Mouse (Mus musculus): ENCODE measurements around the gene Arhgap10. TPM values are rescaled to one million over a fixed set of nuclear protein-coding genes. Genes with fewer than 3 reads are reported as not detected.
A peak's percentile ranks its signal among the peaks of the same experiment; 100 is the strongest.

Gene Arhgap10
- polyA plus RNA-seq, 1 experiment from 2014 or later, result 26.1 TPM

DNA sequence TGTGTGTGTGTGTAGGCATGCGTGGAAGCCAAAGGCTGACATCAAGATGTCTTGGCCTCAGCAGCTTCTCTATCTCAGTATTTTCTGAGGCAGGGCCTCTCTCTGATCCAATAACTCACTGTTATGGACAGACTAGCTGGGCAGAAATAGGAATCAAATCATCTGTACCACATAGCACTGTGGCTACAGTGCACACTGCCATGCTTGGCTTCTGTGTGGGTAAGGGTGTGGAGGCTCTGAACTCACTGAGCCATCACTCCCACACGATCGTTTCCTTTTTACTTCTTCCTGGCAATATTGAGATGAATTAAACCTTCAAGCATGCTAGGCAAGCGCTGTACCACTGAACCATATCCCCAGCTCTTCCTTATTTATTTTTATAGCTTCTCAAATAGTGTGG, 151.3 kb downstream of the Arhgap10 start:
- no peaks in the 10 kb centered on the region for H3K27me3 ChIP-seq (replicated peaks; ENCODE audit: low read depth, poor library complexity, severe bottlenecking)
- 89% methylated on average over 4 of the region's 4 CpGs for WGBS
- H3K36me3 ChIP-seq (replicated peaks), result peaks cover 6% of the 10 kb centered on the region; the same call in 1 of the 2 replicates
- no peak overlapping the region for H3K27ac ChIP-seq (replicated peaks)
- H3K9me3 ChIP-seq, result no peaks in the 10 kb centered on the region
- DNase-seq (ENCODE audit: low spot score), result no peak
- no peak overlapping the region for H3K4me3 ChIP-seq
- peaks cover 21% of the 10 kb centered on the region for H3K4me1 ChIP-seq

DNA sequence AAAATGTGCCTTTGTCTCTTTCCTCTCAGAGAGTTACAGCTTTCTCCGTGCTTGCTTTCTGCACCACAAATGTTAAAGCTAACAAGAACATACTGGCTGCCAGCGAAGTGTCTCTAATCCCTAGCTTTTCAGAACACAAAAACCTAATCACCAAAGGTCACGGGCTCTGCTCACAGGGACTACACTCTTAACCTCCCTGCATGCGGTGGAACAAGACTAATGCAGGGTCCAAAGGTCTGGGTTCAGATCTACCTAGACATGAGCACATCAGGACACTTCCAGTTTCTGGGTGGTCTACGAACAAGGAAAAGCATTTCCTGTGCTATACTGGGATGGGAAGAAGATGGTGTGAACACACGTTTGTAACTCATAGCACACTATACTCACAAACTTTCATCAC, 151.8 kb downstream of the Arhgap10 start:
- no peaks in the 10 kb centered on the region for H3K9me3 ChIP-seq
- no peak for DNase-seq (ENCODE audit: low spot score)
- H3K27me3 ChIP-seq (replicated peaks; ENCODE audit: low read depth, poor library complexity, severe bottlenecking), result no peaks in the 10 kb centered on the region
- H3K4me3 ChIP-seq, result no peak overlapping the region
- H3K36me3 ChIP-seq (replicated peaks), result peaks cover 6% of the 10 kb centered on the region; the same call in 1 of the 2 replicates
- no peak overlapping the region for H3K27ac ChIP-seq (replicated peaks)
- WGBS, result 74% methylated on average over 6 of the region's 6 CpGs
- peaks cover 21% of the 10 kb centered on the region for H3K4me1 ChIP-seq

DNA sequence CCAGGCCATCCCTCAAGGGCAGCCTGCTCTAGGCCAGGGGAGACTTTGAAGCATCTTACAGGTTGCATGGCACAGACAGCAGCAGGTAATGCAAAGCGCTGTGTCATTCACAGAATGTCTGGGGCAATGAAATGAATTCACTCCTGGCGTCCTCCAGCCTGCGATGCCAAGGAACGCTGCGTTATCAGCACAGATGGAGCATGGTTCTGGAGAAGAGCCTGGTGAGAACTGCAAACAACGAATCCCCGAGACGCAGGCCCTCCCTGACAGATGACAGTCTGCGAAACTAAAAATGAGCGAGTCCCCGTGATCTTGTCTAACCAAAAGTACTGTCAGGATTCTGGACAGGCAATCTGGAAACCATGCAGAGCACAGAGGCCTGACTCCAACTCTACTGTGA, 153.3 kb downstream of the Arhgap10 start:
- DNase-seq (ENCODE audit: low spot score), result no peak
- peaks cover 21% of the 10 kb centered on the region for H3K4me1 ChIP-seq
- 90% methylated on average over 11 of the region's 11 CpGs for WGBS
- no peaks in the 10 kb centered on the region for H3K9me3 ChIP-seq
- H3K27me3 ChIP-seq (replicated peaks; ENCODE audit: low read depth, poor library complexity, severe bottlenecking), result no peaks in the 10 kb centered on the region
- peaks cover 6% of the 10 kb centered on the region; the same call in 1 of the 2 replicates for H3K36me3 ChIP-seq (replicated peaks)
- H3K4me3 ChIP-seq, result no peak overlapping the region
- H3K27ac ChIP-seq (replicated peaks), result no peak overlapping the region

DNA sequence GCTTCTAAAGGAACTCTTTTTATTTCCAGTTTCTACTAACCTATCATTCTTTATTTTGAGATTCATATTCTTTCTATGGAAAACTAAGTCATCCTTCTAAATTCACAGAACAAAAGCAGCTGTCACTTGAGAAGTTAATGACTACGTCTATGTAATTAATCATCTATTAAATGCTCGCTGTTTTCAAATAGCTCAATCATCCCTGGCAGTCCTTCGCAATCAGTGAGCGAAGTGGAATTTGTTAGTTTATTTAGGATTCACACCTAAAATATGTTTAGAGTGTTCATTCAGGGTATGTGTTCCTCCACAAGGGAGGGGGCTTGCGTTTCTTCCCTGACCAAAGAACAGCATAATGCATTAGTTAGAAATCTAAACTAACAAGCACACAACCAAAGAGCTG, 156.9 kb downstream of the Arhgap10 start:
- H3K4me1 ChIP-seq, result peaks cover 21% of the 10 kb centered on the region
- H3K4me3 ChIP-seq, result no peak overlapping the region
- no peaks in the 10 kb centered on the region for H3K9me3 ChIP-seq
- H3K27ac ChIP-seq (replicated peaks), result no peak overlapping the region
- DNase-seq (ENCODE audit: low spot score), result no peak
- WGBS, result 82% methylated on average over 5 of the region's 5 CpGs
- no peaks in the 10 kb centered on the region for H3K27me3 ChIP-seq (replicated peaks; ENCODE audit: low read depth, poor library complexity, severe bottlenecking)
- H3K36me3 ChIP-seq (replicated peaks), result peaks cover 12% of the 10 kb centered on the region

DNA sequence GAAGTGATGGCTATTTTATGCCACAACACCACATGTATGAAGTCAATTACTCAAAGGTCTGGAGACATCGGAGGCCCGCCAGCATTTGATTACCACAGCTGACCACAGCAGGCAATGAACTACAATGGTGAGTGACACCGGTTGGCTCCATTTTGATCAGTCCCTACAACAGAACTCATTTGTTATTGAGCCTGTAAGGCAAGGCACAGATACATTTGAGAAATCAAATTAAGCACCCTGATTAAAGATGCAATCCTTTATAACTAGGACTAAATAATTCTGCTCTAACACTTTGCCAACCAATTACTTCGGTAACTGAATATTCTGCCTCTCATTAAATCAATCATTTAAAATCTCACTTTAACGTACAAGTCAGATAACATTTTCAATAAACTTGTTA, 157.3 kb downstream of the Arhgap10 start:
- 94% methylated on average over 5 of the region's 5 CpGs for WGBS
- no peaks in the 10 kb centered on the region for H3K27me3 ChIP-seq (replicated peaks; ENCODE audit: low read depth, poor library complexity, severe bottlenecking)
- no peaks in the 10 kb centered on the region for H3K9me3 ChIP-seq
- no peak overlapping the region for H3K4me3 ChIP-seq
- no peak for DNase-seq (ENCODE audit: low spot score)
- H3K27ac ChIP-seq (replicated peaks), result no peak overlapping the region
- H3K4me1 ChIP-seq, result peaks cover 21% of the 10 kb centered on the region
- peaks cover 12% of the 10 kb centered on the region for H3K36me3 ChIP-seq (replicated peaks)

DNA sequence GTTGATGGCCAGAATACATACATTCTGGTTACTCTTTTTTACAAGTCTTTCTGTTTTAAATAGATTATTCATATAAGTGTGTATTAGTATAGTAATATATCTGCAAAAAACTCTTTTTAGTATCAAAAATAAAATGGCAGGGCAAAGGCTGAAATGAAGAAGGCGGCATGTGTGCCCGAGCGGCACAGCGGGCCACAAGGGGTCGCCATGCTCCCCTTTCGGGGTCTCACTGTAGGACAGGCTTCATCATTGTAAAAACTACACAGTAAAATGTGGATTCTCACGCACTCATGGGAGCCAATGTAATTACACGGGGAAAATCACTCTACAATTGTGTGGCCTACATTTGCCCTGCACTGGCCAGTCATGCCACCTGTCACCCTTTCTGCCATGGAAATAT, 160.6 kb downstream of the Arhgap10 start:
- H3K4me1 ChIP-seq, result peaks cover 19% of the 10 kb centered on the region
- DNase-seq (ENCODE audit: low spot score), result no peak
- H3K9me3 ChIP-seq, result no peaks in the 10 kb centered on the region
- H3K27ac ChIP-seq (replicated peaks), result no peak overlapping the region
- 79% methylated on average over 8 of the region's 8 CpGs for WGBS
- H3K27me3 ChIP-seq (replicated peaks; ENCODE audit: low read depth, poor library complexity, severe bottlenecking), result no peaks in the 10 kb centered on the region
- no peak overlapping the region for H3K4me3 ChIP-seq
- H3K36me3 ChIP-seq (replicated peaks), result peaks cover 6% of the 10 kb centered on the region; the same call in 1 of the 2 replicates

DNA sequence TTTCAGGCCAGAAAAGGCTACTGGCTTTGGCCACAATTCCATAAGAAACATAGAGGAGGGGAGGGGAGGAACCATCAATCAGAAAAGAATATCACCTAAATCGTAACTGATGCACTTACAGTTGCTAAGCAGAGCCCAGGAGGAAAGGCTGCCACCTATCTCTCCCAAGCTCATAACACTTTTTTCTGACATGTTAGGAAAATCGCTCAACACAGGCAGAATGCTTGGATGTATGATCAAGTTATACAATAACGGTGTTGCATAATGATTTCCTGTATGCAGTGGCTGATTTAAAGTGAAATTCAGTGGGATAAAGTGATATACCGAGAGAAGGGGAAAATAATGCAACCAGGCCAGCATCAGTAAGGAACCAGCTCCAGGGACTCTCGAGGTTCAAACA, 162.4 kb downstream of the Arhgap10 start:
- H3K4me1 ChIP-seq, result peaks cover 26% of the 10 kb centered on the region
- H3K4me3 ChIP-seq, result no peak overlapping the region
- H3K27ac ChIP-seq (replicated peaks), result peak overlapping the region; percentile 72; the same call in 1 of the 2 replicates
- H3K9me3 ChIP-seq, result no peaks in the 10 kb centered on the region
- WGBS, result 92% methylated on average over 5 of the region's 5 CpGs
- peaks cover 14% of the 10 kb centered on the region; the same call in 1 of the 2 replicates for H3K36me3 ChIP-seq (replicated peaks)
- no peaks in the 10 kb centered on the region for H3K27me3 ChIP-seq (replicated peaks; ENCODE audit: low read depth, poor library complexity, severe bottlenecking)
- DNase-seq (ENCODE audit: low spot score), result no peak

DNA sequence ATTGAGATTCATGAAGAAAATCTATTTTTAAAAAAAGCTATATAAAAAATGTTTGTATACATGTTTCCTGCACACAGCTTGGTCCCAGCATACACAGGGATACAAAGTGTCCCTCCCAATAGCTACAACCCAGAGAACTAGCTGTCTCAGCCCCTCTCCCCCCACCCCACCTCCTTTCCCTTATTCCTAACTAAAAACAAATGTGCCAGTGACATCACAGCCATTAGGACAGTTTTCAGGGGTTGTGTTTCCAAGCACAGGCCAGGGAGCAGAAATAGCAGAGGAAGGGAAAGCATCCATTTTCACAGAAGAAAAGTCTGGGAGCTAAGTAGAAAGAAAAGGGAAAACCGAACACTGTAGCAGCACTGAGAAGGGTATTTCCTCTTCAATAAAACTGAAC, 163.6 kb downstream of the Arhgap10 start:
- Histone ChIP-seq H3K4me1 (peaks cover 35% of the 10 kb centered on the region), H3K27me3 (replicated peaks; ENCODE audit: low read depth, poor library complexity, severe bottlenecking) (no peaks in the 10 kb centered on the region), H3K9me3 (no peaks in the 10 kb centered on the region), H3K36me3 (replicated peaks) (peaks cover 14% of the 10 kb centered on the region; the same call in 1 of the 2 replicates), H3K27ac (replicated peaks) (peak overlapping the region; percentile 72; the same call in 1 of the 2 replicates), H3K4me3 (no peak overlapping the region)
- peak; percentile 53 for DNase-seq (ENCODE audit: low spot score)
- WGBS, result 46% methylated on average over 1 of the region's 1 CpGs

DNA sequence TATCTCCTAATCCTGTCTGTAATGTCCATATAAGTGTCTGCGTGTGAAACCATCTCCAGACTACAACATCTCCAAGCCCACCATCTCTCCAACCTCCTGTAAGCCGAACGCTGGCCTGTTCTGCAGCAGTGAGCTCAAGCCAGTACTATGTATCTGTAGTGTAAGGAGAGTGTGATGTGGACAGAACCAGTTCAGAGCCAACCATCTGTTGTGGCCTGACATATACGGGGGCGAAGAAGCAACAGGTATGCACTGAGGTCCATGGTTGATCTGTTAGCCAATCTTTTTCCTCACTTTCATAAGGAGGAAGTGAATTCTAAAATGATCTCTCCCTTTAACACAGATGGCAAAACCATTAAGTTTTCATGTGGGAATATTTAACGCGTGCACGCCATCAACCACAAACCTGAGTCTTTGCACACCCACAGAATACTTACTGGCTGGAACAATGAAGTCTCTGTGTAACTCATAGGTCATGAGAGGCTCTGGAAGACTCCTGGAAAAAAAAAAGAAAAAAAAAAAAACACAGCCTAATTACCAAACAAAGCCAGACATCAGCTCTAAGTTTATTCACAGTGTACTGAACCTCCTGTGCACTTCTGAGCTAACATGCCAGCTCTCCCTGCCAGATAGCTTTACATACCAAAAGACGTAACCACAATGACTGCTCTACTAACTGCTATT, 166.4 kb downstream of the Arhgap10 start:
- Histone ChIP-seq H3K4me1 (peaks cover 36% of the 10 kb centered on the region), H3K27ac (replicated peaks) (no peak overlapping the region), H3K36me3 (replicated peaks) (0 out of 2 replicates have a peak, but pooled peaks cover 9% of the 10 kb centered on the region), H3K9me3 (no peaks in the 10 kb centered on the region), H3K27me3 (replicated peaks; ENCODE audit: low read depth, poor library complexity, severe bottlenecking) (no peaks in the 10 kb centered on the region), H3K4me3 (no peak overlapping the region)
- 80% methylated on average over 9 of the region's 9 CpGs for WGBS
- no peak for DNase-seq (ENCODE audit: low spot score)

DNA sequence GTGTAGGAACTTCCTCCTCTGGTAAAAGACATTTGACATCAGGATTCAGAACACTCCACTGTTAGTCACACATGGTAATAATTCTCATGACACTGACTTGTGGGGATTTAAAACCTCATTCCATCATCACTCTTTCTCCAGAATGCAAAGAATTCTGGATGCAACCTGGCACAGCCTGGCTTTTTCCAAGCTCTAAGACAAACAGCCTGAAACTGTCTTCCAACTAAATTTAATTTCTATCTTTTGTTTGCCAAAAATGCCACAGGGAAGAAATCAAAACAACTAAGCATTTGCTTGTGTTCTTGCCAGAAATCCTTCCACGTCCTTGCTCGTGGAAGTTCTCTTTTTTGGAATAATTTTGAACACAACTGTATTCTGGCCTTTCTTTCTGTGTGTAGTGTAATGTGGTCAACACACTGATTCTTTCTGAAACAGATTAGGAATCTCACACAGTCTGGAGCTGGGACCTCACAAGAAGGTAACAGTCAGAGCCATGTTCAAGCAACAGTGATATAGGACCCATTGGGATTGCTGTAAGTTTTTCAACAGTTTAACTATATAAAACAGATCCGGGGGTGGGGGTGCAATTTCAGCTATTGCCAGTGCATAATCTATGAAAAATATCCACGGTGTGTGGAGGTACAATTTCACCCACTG, 167.5 kb downstream of the Arhgap10 start:
- 89% methylated on average over 4 of the region's 4 CpGs for WGBS

DNA sequence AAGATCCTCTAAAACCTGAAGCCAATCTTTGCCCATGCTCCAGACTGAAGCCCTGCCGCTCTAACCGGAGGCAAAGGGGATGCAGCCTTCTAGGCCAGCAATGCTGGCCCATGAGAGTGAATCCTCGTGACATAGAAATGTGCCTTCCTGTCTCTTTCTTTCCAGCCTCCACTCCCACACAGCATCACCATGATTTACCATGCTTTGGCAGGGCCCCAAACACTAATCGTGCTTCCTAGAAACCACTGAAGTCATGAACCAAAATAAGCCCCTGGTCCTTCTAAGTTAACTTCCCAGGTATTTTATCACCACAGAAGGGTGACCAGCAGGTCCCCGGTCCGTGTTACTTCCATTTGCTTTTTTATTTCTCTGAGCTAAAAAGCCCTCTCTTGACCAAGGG, 173.8 kb downstream of the Arhgap10 start:
- WGBS, result 91% methylated on average over 6 of the region's 6 CpGs
- DNase-seq (ENCODE audit: low spot score), result no peak
- no peaks in the 10 kb centered on the region for H3K9me3 ChIP-seq
- H3K27ac ChIP-seq (replicated peaks), result no peak overlapping the region
- H3K36me3 ChIP-seq (replicated peaks), result peaks cover 13% of the 10 kb centered on the region
- no peaks in the 10 kb centered on the region for H3K27me3 ChIP-seq (replicated peaks; ENCODE audit: low read depth, poor library complexity, severe bottlenecking)
- no peak overlapping the region for H3K4me3 ChIP-seq
- peaks cover 20% of the 10 kb centered on the region for H3K4me1 ChIP-seq

More for the DNA sequence above, 167.5 kb downstream of the Arhgap10 start:
- Histone ChIP-seq H3K36me3 (replicated peaks) (peaks cover 11% of the 10 kb centered on the region; the same call in 1 of the 2 replicates), H3K4me3 (no peak overlapping the region), H3K9me3 (no peaks in the 10 kb centered on the region), H3K4me1 (peaks cover 34% of the 10 kb centered on the region), H3K27me3 (replicated peaks; ENCODE audit: low read depth, poor library complexity, severe bottlenecking) (no peaks in the 10 kb centered on the region), H3K27ac (replicated peaks) (no peak overlapping the region)
- DNase-seq (ENCODE audit: low spot score), result no peak

DNA sequence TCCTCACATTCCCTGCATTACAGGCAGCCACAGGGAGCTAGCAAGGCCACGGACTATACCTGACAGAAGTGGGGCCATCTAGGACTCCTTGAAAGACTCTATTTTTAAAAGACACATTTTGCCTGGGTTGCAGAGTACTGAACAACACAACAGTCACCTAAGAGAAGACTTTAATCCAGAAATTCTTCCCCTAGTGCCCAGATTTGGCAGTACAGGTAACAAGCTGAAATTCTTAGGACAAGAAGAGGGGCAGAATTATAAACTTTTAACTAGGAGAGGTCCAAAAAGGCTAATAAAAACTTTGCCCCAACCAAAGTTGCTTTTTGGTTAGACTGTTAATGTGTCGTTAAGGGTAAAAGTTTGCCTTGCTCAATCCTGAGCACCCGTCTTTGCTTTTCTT, 174.4 kb downstream of the Arhgap10 start:
- WGBS, result 95% methylated on average over 3 of the region's 3 CpGs
- H3K36me3 ChIP-seq (replicated peaks), result peaks cover 13% of the 10 kb centered on the region

DNA sequence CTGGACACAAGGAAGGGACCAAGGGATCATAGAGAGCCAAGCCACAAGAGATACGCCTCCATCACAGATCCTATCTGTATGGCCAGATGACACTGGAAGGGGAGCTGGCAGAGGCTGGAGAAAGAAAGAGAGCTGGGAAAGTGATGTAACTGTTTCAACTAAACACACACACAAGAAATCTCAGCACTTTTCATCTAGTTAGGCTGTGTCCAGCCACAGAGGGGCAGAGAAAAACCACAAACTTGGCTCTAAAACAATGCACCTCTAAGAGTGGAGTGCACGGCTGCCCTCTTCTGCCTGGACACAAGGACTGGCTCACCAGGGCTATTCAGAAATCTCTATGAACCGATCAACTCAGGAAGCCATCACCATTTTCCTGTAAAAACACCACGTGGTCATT, 175.6 kb downstream of the Arhgap10 start:
- Histone ChIP-seq H3K36me3 (replicated peaks) (peaks cover 13% of the 10 kb centered on the region), H3K27me3 (replicated peaks; ENCODE audit: low read depth, poor library complexity, severe bottlenecking) (no peaks in the 10 kb centered on the region), H3K27ac (replicated peaks) (peak overlapping the region; percentile 27; the same call in 1 of the 2 replicates), H3K4me3 (no peak overlapping the region), H3K4me1 (peaks cover 27% of the 10 kb centered on the region), H3K9me3 (no peaks in the 10 kb centered on the region)
- WGBS, result 81% methylated on average over 4 of the region's 4 CpGs
- DNase-seq (ENCODE audit: low spot score), result no peak

More for the DNA sequence above, 174.4 kb downstream of the Arhgap10 start:
- peaks cover 20% of the 10 kb centered on the region for H3K4me1 ChIP-seq
- H3K4me3 ChIP-seq, result no peak overlapping the region
- no peaks in the 10 kb centered on the region for H3K9me3 ChIP-seq
- DNase-seq (ENCODE audit: low spot score), result no peak
- H3K27me3 ChIP-seq (replicated peaks; ENCODE audit: low read depth, poor library complexity, severe bottlenecking), result no peaks in the 10 kb centered on the region
- no peak overlapping the region for H3K27ac ChIP-seq (replicated peaks)
